Mouse (Mus musculus) neural tube, embryonic 13.5 days (tissue): ENCODE results near the gene Ddx21. TPM values are rescaled to one million over a fixed set of nuclear protein-coding genes. Genes with fewer than 3 reads are reported as not detected.
A peak's percentile ranks its signal among the peaks of the same experiment; 100 is the strongest.
"Not testable (repeated sequence)": the region's sequence is repeated elsewhere in the genome, so short reads cannot be mapped to it uniquely, and the experiment has no call there.

ENCODE experiments used
- ATAC-seq: fragments of 200-750 bp; cut with Nextera tagmentation; 2 replicates; pipeline ENCODE4 v1.8.0; 2017; ENCODE audit warnings: low read depth, mild to moderate bottlenecking, moderate TSS enrichment, moderate library complexity
- H3K27ac ChIP-seq: fragments of 300-500 bp; sonication (generic); replicated peaks from 2 replicates; pipeline ENCODE4 v1.5.1; 2015; ENCODE audit warnings: moderate library complexity, mild to moderate bottlenecking, inconsistent platforms
- H3K27me3 ChIP-seq: fragments of 300-500 bp; sonication (generic); 2 replicates; pipeline ENCODE4 v1.6.1; 2015; ENCODE audit warnings: mild to moderate bottlenecking, inconsistent platforms
- H3K36me3 ChIP-seq: fragments of 300-500 bp; sonication (generic); 2 replicates; pipeline ENCODE4 v1.6.1; 2015; ENCODE audit warnings: mild to moderate bottlenecking, inconsistent platforms
- H3K4me1 ChIP-seq: fragments of 300-500 bp; sonication (generic); replicated peaks from 2 replicates; pipeline ENCODE4 v1.6.1; 2015; ENCODE audit warnings: inconsistent platforms
- H3K4me2 ChIP-seq: fragments of 300-500 bp; sonication (generic); 2 replicates; pipeline ENCODE4 v1.6.1; 2015; ENCODE audit warnings: inconsistent platforms, mild to moderate bottlenecking, moderate library complexity
- H3K4me3 ChIP-seq: fragments of 300-500 bp; sonication (generic); 2 replicates; pipeline ENCODE4 v1.5.1; 2015; ENCODE audit warnings: mild to moderate bottlenecking, inconsistent platforms
- H3K9ac ChIP-seq: fragments of 300-500 bp; sonication (generic); 2 replicates; pipeline ENCODE4 v1.6.1; 2015; ENCODE audit warnings: moderate library complexity, mild to moderate bottlenecking, inconsistent platforms
- H3K9me3 ChIP-seq: fragments of 300-500 bp; sonication (generic); 2 replicates; pipeline ENCODE4 v1.6.1; 2016; ENCODE audit warnings: inconsistent platforms
- WGBS: fragments of 180-500 bp; shearing (Covaris S2); methylation state at CpG from one replicate; pipeline ENCODE4 v1.1.7; 2015; 5-methylcytosine and 5-hydroxymethylcytosine counted together
- polyA plus RNA-seq: library from polyadenylated mRNA; unstranded; fragments of >200 nt; fragmentation: Nextera tagmentation; extraction: Ambion mirVana; gene quantifications from 2 replicates; pipeline ENCODE4 v1.2.1, GENCODE M21; 2015

The Ddx21 gene
- 14.9 and 17.1 TPM in 2 replicates for polyA plus RNA-seq

GRCm38 (mm10) chr10:62602177-62603040, at the start of gene Ddx21:
Gene Ddx21, minus strand, starts transcription at chr10:62602281.
- H3K4me2 ChIP-seq = peak within 1 kb of the TSS; percentile 92
- H3K27ac ChIP-seq = peak within 1 kb of the TSS; percentile 77
- peak; percentile 98 for ATAC-seq
- H3K4me3 ChIP-seq = peak within 1 kb of the TSS; percentile 98
- no peaks in the 10 kb centered on the region for H3K27me3 ChIP-seq
- 6% methylated on average over 53 of the region's 53 CpGs for WGBS
- H3K36me3 ChIP-seq = peaks cover 13% of the 10 kb centered on the region
- peak within 1 kb of the TSS; percentile 76 for H3K9ac ChIP-seq
- no peaks in the 10 kb centered on the region for H3K9me3 ChIP-seq
- H3K4me1 ChIP-seq = peaks cover 32% of the 10 kb centered on the region

- ATAC-seq = peak; percentile 100
- peaks cover 10% of the 10 kb centered on the region for H3K36me3 ChIP-seq
- WGBS = 0% methylated on average over 80 of the region's 89 CpGs
These were observed 49.1 kb upstream of the Ddx21 start, which contains the start of gene Ddx50 for GRCm38 (mm10) chr10:62650881-62651810. Gene Ddx50, minus strand, starts transcription at chr10:62651218.

GRCm38 (mm10) chr10:62650358-62650782, 48.3 kb upstream of the Ddx21 start:
- no peak for ATAC-seq
- Histone ChIP-seq H3K27ac (peak overlapping the region; percentile 95), H3K4me1 (peaks cover 20% of the 10 kb centered on the region), H3K9ac (peak overlapping the region; percentile 93), H3K4me3 (peak overlapping the region; percentile 89), H3K27me3 (no peaks in the 10 kb centered on the region), H3K9me3 (no peaks in the 10 kb centered on the region), H3K36me3 (peaks cover 18% of the 10 kb centered on the region), H3K4me2 (peak overlapping the region; percentile 85)
- WGBS = under 1% methylated on average over 17 of the region's 17 CpGs

More at GRCm38 (mm10) chr10:62650881-62651810, 49.1 kb upstream of the Ddx21 start, which contains the start of gene Ddx50:
- H3K4me3 ChIP-seq = peak within 1 kb of the TSS; percentile 89
- peak within 1 kb of the TSS; percentile 95 for H3K27ac ChIP-seq
- peaks cover 20% of the 10 kb centered on the region for H3K4me1 ChIP-seq
- H3K27me3 ChIP-seq = no peaks in the 10 kb centered on the region
- peak within 1 kb of the TSS; percentile 93 for H3K9ac ChIP-seq
- H3K9me3 ChIP-seq = no peaks in the 10 kb centered on the region
- H3K4me2 ChIP-seq = peak within 1 kb of the TSS; percentile 85

GRCm38 (mm10) chr10:62604161-62604560, 2.1 kb upstream of the Ddx21 start:
- peaks cover 24% of the 10 kb centered on the region for H3K4me1 ChIP-seq
- H3K4me2 ChIP-seq = no peak overlapping the region
- no peaks in the 10 kb centered on the region for H3K27me3 ChIP-seq
- H3K27ac ChIP-seq = no peak overlapping the region
- no peaks in the 10 kb centered on the region for H3K9me3 ChIP-seq
- no peak for ATAC-seq
- WGBS = 85% methylated on average over 3 of the region's 3 CpGs
- H3K36me3 ChIP-seq = no peaks in the 10 kb centered on the region
- no peak overlapping the region for H3K4me3 ChIP-seq
- no peak overlapping the region for H3K9ac ChIP-seq

- peak overlapping the region; percentile 98; the same call in 1 of the 2 replicates for H3K4me3 ChIP-seq
- peak overlapping the region; percentile 92 for H3K4me2 ChIP-seq
- H3K9ac ChIP-seq = no peak overlapping the region
- 90% methylated on average over 12 of the region's 12 CpGs for WGBS
- no peak overlapping the region for H3K27ac ChIP-seq
- peaks cover 24% of the 10 kb centered on the region for H3K4me1 ChIP-seq
- no peaks in the 10 kb centered on the region for H3K9me3 ChIP-seq
- peaks cover 3% of the 10 kb centered on the region for H3K36me3 ChIP-seq
- H3K27me3 ChIP-seq = no peaks in the 10 kb centered on the region
- ATAC-seq = no peak
These were observed 1.4 kb upstream of the Ddx21 start for GRCm38 (mm10) chr10:62603233-62604030.

- H3K36me3 ChIP-seq = peaks cover 19% of the 10 kb centered on the region
- WGBS = under 1% methylated on average over 23 of the region's 23 CpGs
- peak overlapping the region; percentile 98 for H3K4me3 ChIP-seq
- H3K4me2 ChIP-seq = peak overlapping the region; percentile 92
- no peaks in the 10 kb centered on the region for H3K27me3 ChIP-seq
- H3K4me1 ChIP-seq = peaks cover 35% of the 10 kb centered on the region
- ATAC-seq = peak; percentile 79
- peak overlapping the region; percentile 77 for H3K27ac ChIP-seq
- H3K9me3 ChIP-seq = no peaks in the 10 kb centered on the region
- H3K9ac ChIP-seq = peak overlapping the region; percentile 76
These were observed 276 bp downstream of the Ddx21 start for GRCm38 (mm10) chr10:62601833-62602176.

- no peak for ATAC-seq
- no peaks in the 10 kb centered on the region for H3K27me3 ChIP-seq
- peaks cover 35% of the 10 kb centered on the region for H3K4me1 ChIP-seq
- 12% methylated on average over 20 of the region's 20 CpGs for WGBS
- H3K36me3 ChIP-seq = peaks cover 21% of the 10 kb centered on the region
- peak overlapping the region; percentile 76 for H3K9ac ChIP-seq
- peak overlapping the region; percentile 92 for H3K4me2 ChIP-seq
- peak overlapping the region; percentile 77; the same call in 1 of the 2 replicates for H3K27ac ChIP-seq
- no peaks in the 10 kb centered on the region for H3K9me3 ChIP-seq
- H3K4me3 ChIP-seq = peak overlapping the region; percentile 98
These were observed 859 bp downstream of the Ddx21 start for GRCm38 (mm10) chr10:62601053-62601791.

GRCm38 (mm10) chr10:62600056-62600455, 2.0 kb downstream of the Ddx21 start:
- Histone ChIP-seq H3K9ac (no peak overlapping the region), H3K9me3 (no peaks in the 10 kb centered on the region), H3K4me3 (no peak overlapping the region), H3K27ac (no peak overlapping the region), H3K4me2 (no peak overlapping the region), H3K4me1 (peaks cover 35% of the 10 kb centered on the region), H3K27me3 (no peaks in the 10 kb centered on the region), H3K36me3 (peaks cover 29% of the 10 kb centered on the region)
- WGBS = 95% methylated on average over 6 of the region's 6 CpGs
- no peak for ATAC-seq

GRCm38 (mm10) chr10:62599311-62599710, 2.8 kb downstream of the Ddx21 start:
- not testable (repeated sequence) for H3K4me2 ChIP-seq, H3K9ac ChIP-seq, ATAC-seq, H3K27me3 ChIP-seq, H3K4me3 ChIP-seq, H3K27ac ChIP-seq, H3K9me3 ChIP-seq
- H3K4me1 ChIP-seq = peaks cover 35% of the 10 kb centered on the region
- 94% methylated on average over 3 of the region's 3 CpGs for WGBS
- H3K36me3 ChIP-seq = peaks cover 37% of the 10 kb centered on the region

- Histone ChIP-seq H3K4me2 (no peak overlapping the region), H3K27ac (no peak overlapping the region), H3K9ac (no peak overlapping the region), H3K27me3 (no peaks in the 10 kb centered on the region), H3K9me3 (no peaks in the 10 kb centered on the region), H3K36me3 (peaks cover 89% of the 10 kb centered on the region), H3K4me3 (no peak overlapping the region), H3K4me1 (0 out of 2 replicates have a peak, but pooled peaks cover 4% of the 10 kb centered on the region)
- ATAC-seq = no peak
- 95% methylated on average over 7 of the region's 7 CpGs for WGBS
These were observed 9.6 kb downstream of the Ddx21 start for GRCm38 (mm10) chr10:62592496-62592895.

- 43% methylated on average over 6 of the region's 6 CpGs for WGBS
- H3K27ac ChIP-seq = no peak overlapping the region
- no peaks in the 10 kb centered on the region for H3K4me1 ChIP-seq
- peaks cover 96% of the 10 kb centered on the region for H3K36me3 ChIP-seq
- no peak overlapping the region for H3K4me3 ChIP-seq
- ATAC-seq = peak; percentile 75; the same call in 1 of the 2 replicates
- H3K9me3 ChIP-seq = no peaks in the 10 kb centered on the region
- no peak overlapping the region for H3K9ac ChIP-seq
- no peak overlapping the region for H3K4me2 ChIP-seq
- H3K27me3 ChIP-seq = no peaks in the 10 kb centered on the region
These were observed 11.9 kb downstream of the Ddx21 start for GRCm38 (mm10) chr10:62590200-62590599.
